In genomic region chr16:90551041-90551440, GRCm38 (mm10) we compare ENCODE assay signal across 21 mouse cellular contexts.
"Had no signal": no experiment of that assay in that cellular context is flagged by ENCODE, and none has a peak within 500 bp of the region (broad histone marks: within the 10 kb centered on the region; RNA-seq: fewer than 3 reads in every experiment).

No protein-coding gene starts in this region.

- ATAC-seq: liver, postnatal 0 days; midbrain, embryonic 16.5 days had no signal

- H3K9ac ChIP-seq: liver, embryonic 13.5 days; liver, embryonic 15.5 days; liver, postnatal 0 days; midbrain, embryonic 12.5 days; neural tube, embryonic 13.5 days; neural tube, embryonic 15.5 days; stomach, embryonic 15.5 days had no signal

- H3K4me2 ChIP-seq: liver, embryonic 11.5 days; liver, embryonic 13.5 days; liver, embryonic 15.5 days; midbrain, embryonic 12.5 days; neural tube, embryonic 13.5 days; neural tube, embryonic 15.5 days; stomach, embryonic 15.5 days had no signal

- H3K27ac ChIP-seq: liver, embryonic 13.5 days; liver, embryonic 15.5 days; midbrain, embryonic 10.5 days; midbrain, embryonic 12.5 days; neural tube, embryonic 13.5 days; neural tube, embryonic 15.5 days; stomach, embryonic 15.5 days; stomach, postnatal 0 days had no signal

- H3K9me3 ChIP-seq: liver, embryonic 13.5 days; liver, embryonic 15.5 days; midbrain, embryonic 12.5 days; neural tube, embryonic 15.5 days; stomach, embryonic 15.5 days had no signal

- DNase-seq: liver; liver, embryonic 13.5 days; liver, postnatal 0 days; midbrain, embryonic 14.5 days; retina, postnatal 1 day; right cerebral cortex, adult 18-20 months; right cerebral cortex, postnatal 25 days; right cerebral cortex, postnatal 4 days; thymus, adult 2 months; thymus, postnatal 25 days; thymus, postnatal 4 days had no signal

- H3K4me3 ChIP-seq: liver, embryonic 13.5 days; liver, embryonic 15.5 days; midbrain, embryonic 10.5 days; midbrain, embryonic 12.5 days; myocyte; neural tube, embryonic 13.5 days; neural tube, embryonic 15.5 days; stomach, embryonic 15.5 days had no signal

- H3K4me1 ChIP-seq: liver, embryonic 13.5 days; liver, embryonic 15.5 days; neural tube, embryonic 15.5 days; stomach, embryonic 15.5 days had no signal

- H3K27me3 ChIP-seq: liver, embryonic 13.5 days; liver, embryonic 15.5 days; midbrain, embryonic 12.5 days; neural tube, embryonic 13.5 days; neural tube, embryonic 15.5 days; stomach, embryonic 15.5 days had no signal

- H3K36me3 ChIP-seq: liver, embryonic 13.5 days; liver, embryonic 15.5 days; midbrain, embryonic 10.5 days; midbrain, embryonic 12.5 days; neural tube, embryonic 13.5 days; neural tube, embryonic 15.5 days; stomach, embryonic 15.5 days had no signal
